Mouse (Mus musculus) mesoderm, embryonic 11.5 days (tissue): Measurements from ENCODE around the gene Olfml2b.

Experiments used
- DNase-seq: peaks from one replicate; pipeline ENCODE4 v3.0.0-alpha.2; 2012; ENCODE audit warnings: low read depth, low spot score

The Olfml2b gene

GRCm38 (mm10) chr1:170731865-170732595, 87.7 kb downstream of the Olfml2b start:
- DNase-seq, result no peak
